Mouse (Mus musculus) E14TG2a.4 (cell line): ENCODE measurements around the gene Slc4a11.

Experiments used
- H3K27me3 ChIP-seq: 2 replicates; pipeline ENCODE4 v1.6.1; 2014; ENCODE audit warnings: low read length, control low read depth; ENCODE audit not compliant: insufficient read depth
- H3K36me3 ChIP-seq: 2 replicates; pipeline ENCODE4 v1.6.1; 2014; ENCODE audit warnings: low read length, control low read depth; ENCODE audit not compliant: insufficient read depth
- H3K4me1 ChIP-seq: replicated peaks from 2 replicates; pipeline ENCODE4 v1.6.1; 2014; ENCODE audit warnings: low read depth, low read length, control low read depth
- H3K4me3 ChIP-seq: replicated peaks from 2 replicates; pipeline ENCODE4 v1.5.1; 2014; ENCODE audit warnings: mild to moderate bottlenecking, low read length
- H3K9me3 ChIP-seq: 2 replicates; pipeline ENCODE4 v1.6.1; 2014; ENCODE audit warnings: low read length, control low read depth
- CTCF ChIP-seq: conservative IDR thresholded peaks from 2 replicates; pipeline ENCODE4 v1.5.1; 2014; ENCODE audit warnings: low read length
- NANOG ChIP-seq: IDR thresholded peaks from 2 replicates; pipeline ENCODE4 v1.6.1; 2014; ENCODE audit warnings: borderline replicate concordance, low read length, mixed read lengths
- POU5F1 ChIP-seq: IDR thresholded peaks from 2 replicates; pipeline ENCODE4 v1.6.1; 2014; ENCODE audit warnings: low read length, borderline replicate concordance

The Slc4a11 gene

GRCm38 (mm10) chr2:130727752-130728151, 30.4 kb upstream of the Slc4a11 start:
- TF ChIP-seq NANOG, result no peak
- no peak for TF ChIP-seq POU5F1
- no peak for TF ChIP-seq CTCF
- Histone ChIP-seq H3K4me3 (no peak overlapping the region), H3K9me3 (peaks cover 7% of the 10 kb centered on the region), H3K36me3 (peaks cover 25% of the 10 kb centered on the region), H3K4me1 (no peaks in the 10 kb centered on the region), H3K27me3 (no peaks in the 10 kb centered on the region)

- Histone ChIP-seq H3K36me3 (peaks cover 18% of the 10 kb centered on the region), H3K27me3 (no peaks in the 10 kb centered on the region), H3K4me1 (no peaks in the 10 kb centered on the region), H3K4me3 (no peak overlapping the region), H3K9me3 (peaks cover 4% of the 10 kb centered on the region)
- no peak for TF ChIP-seq POU5F1
- TF ChIP-seq CTCF, result no peak
- no peak for TF ChIP-seq NANOG
Observed at GRCm38 (mm10) chr2:130724369-130724768, 27.1 kb upstream of the Slc4a11 start.

- H3K36me3 ChIP-seq, result peaks cover 8% of the 10 kb centered on the region
- H3K4me3 ChIP-seq, result no peak overlapping the region
- no peaks in the 10 kb centered on the region for H3K27me3 ChIP-seq
- no peak for TF ChIP-seq CTCF
- no peak for TF ChIP-seq POU5F1
- no peak for TF ChIP-seq NANOG
- peaks cover 20% of the 10 kb centered on the region for H3K4me1 ChIP-seq
- H3K9me3 ChIP-seq, result no peaks in the 10 kb centered on the region
Observed at GRCm38 (mm10) chr2:130717951-130718350, 20.6 kb upstream of the Slc4a11 start.

DNA sequence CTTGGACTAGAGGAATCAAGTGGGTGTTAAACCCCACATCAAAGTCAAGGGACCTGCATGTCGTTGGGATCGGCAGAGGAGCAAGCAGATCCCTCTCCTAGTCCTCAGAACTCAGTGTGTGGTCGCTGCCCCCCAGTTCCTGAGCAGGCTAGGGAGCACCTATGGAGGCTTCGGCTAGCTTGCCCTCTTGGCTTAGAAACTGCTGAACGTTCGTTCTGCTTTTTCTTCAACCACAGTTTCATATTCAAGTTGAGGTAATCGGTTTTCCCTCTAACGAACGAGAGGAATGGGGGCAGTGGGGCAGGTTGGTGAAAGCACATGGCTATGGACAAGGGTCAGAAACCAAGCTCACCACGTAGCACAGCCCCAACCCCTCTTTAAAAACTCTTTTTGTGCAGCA, 9.7 kb upstream of the Slc4a11 start:
- Histone ChIP-seq H3K27me3 (no peaks in the 10 kb centered on the region), H3K4me3 (no peak overlapping the region), H3K9me3 (no peaks in the 10 kb centered on the region), H3K36me3 (peaks cover 7% of the 10 kb centered on the region; the same call in 1 of the 2 replicates), H3K4me1 (peaks cover 37% of the 10 kb centered on the region)
- TF ChIP-seq POU5F1 (no peak), CTCF (no peak), NANOG (no peak)

DNA sequence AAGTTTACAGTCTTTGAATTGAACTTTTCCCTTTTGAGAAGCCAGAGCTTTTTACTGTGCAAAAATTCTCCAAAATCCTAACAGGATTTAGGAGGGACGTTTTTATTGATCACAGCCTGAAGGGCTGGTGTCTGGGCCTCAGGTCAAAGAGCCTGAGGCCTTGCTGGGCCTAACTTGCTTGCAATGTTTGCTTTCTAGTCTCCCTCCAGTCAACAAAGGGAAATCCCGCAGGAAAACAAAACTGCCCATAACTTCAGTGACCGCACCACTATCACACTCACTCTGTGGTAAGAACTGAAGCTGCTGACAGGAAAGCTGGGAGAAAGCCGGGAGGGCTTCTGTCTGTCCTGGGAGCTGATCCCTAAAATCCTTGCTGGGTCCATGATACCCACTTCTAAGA, 9.3 kb upstream of the Slc4a11 start:
- Histone ChIP-seq H3K9me3 (no peaks in the 10 kb centered on the region), H3K4me3 (no peak overlapping the region), H3K27me3 (no peaks in the 10 kb centered on the region), H3K36me3 (0 out of 2 replicates have a peak, but pooled peaks cover 5% of the 10 kb centered on the region), H3K4me1 (peaks cover 37% of the 10 kb centered on the region)
- TF ChIP-seq POU5F1, result no peak
- TF ChIP-seq CTCF, result no peak
- TF ChIP-seq NANOG, result no peak

DNA sequence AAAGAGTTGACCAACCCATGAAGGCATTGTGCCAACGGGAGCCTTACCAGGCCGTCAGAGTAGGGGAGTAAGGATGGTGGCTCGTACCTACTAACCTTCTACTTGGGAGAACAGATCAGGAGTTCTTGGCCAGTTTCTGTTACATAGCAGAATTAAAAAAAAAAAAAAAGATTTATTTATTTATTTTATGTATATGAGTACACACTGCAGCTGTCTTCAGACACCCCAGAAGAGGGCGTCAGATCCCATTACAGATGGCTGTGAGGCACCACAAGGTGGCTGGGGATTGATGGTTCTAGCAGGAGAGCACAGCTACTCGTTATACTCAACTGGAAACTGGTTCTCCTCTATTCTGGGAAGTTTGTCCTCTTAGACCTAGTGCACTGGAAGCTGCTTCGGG, 7.9 kb upstream of the Slc4a11 start:
- H3K4me1 ChIP-seq, result peaks cover 37% of the 10 kb centered on the region
- peaks cover 2% of the 10 kb centered on the region for H3K36me3 ChIP-seq
- H3K27me3 ChIP-seq, result no peaks in the 10 kb centered on the region
- H3K4me3 ChIP-seq, result 0 out of 2 replicates have a peak overlapping the region, but pooled peaks have one; percentile 1
- no peaks in the 10 kb centered on the region for H3K9me3 ChIP-seq
- TF ChIP-seq NANOG, result no peak
- 0 out of 2 replicates have a peak, but pooled peaks have one; percentile 13 for TF ChIP-seq CTCF
- no peak for TF ChIP-seq POU5F1

DNA sequence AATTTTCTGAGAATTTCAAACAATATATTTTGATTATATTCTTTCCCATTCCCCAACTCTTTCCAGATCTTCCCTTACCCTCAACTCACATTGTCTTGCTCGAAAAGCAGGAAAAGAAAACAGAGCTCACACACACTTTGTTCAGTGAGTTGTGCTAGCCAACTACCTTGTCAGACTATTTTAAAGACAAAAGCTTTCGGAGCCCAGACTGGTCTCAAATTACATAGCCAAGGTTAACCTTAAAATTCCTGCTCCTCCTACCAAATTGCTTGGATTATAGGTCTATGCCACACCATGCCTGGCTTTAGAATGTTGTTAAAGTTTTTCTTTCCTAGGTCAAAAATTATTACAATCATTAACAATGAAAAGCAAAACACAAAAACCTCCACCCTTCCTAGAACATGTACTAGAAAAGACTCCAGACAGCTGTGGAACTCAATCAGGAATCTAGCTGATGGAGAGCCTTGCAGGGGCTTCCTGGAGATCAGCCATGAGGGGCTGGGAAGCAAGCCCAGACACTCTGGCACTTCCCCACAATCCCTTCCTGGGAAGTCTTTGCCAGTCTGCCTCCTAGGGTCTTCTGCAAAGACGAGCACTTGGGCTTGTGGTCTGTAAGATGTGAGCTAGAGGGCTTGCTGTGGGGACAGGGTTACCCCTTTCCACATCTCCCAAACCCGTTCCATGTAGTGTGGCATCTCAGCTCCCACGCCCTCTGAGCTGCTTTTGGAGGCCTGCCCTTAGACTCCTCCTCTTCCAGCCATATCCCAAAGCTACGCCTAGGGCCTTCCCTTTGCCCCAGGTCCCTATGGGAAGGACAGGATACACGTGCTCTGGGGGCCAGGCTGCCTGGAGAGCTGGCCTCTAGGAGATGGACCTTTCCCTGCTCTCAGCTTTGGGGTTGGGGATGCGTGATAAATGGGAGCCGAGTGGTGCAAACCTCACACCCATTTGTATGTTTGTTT, 7.0 kb upstream of the Slc4a11 start:
- peaks cover 37% of the 10 kb centered on the region for H3K4me1 ChIP-seq
- TF ChIP-seq NANOG (no peak), POU5F1 (no peak), CTCF (no peak)
- H3K9me3 ChIP-seq, result no peaks in the 10 kb centered on the region
- peaks cover 6% of the 10 kb centered on the region for H3K36me3 ChIP-seq
- H3K4me3 ChIP-seq, result peak overlapping the region; percentile 21; the same call in 1 of the 2 replicates
- no peaks in the 10 kb centered on the region; the same call in 1 of the 2 replicates for H3K27me3 ChIP-seq

DNA sequence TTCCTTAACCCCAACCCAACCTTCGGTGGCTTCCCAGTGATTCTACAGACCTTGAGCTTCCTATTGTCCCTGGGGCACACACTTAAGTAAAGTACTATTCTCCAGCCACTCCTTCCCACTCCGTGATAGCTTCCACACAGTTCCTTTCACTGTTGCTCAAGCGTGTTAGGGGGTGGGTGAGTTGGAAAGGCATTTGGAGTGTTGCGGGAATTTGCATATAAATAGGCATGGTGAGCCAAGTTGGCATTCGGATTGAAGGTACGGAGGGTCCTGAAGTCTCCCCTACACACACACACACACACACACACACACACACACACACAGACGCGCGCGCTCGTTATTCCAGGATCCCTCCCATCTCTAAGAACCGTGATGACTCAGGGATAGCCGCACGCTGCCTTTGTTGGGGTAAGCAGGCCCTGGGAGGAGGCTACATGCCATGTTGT, 525 bp upstream of the Slc4a11 start:
- no peak for TF ChIP-seq NANOG
- TF ChIP-seq POU5F1, result no peak; the same call in 1 of the 2 replicates
- TF ChIP-seq CTCF, result no peak
- peaks cover 48% of the 10 kb centered on the region for H3K4me1 ChIP-seq
- no peaks in the 10 kb centered on the region for H3K9me3 ChIP-seq
- H3K36me3 ChIP-seq, result peaks cover 6% of the 10 kb centered on the region
- H3K4me3 ChIP-seq, result peak overlapping the region; percentile 92
- peaks cover 20% of the 10 kb centered on the region for H3K27me3 ChIP-seq
